Mouse (Mus musculus) testis, adult 2 months (tissue): ENCODE results near the gene 2310011J03Rik. TPM values are rescaled to one million over a fixed set of nuclear protein-coding genes. Genes with fewer than 3 reads are reported as not detected.

ENCODE experiments used
- H3K27ac ChIP-seq: fragments of 200-500 bp; 2 replicates; pipeline ENCODE4 v1.5.1; 2012; ENCODE audit warnings: low read depth, low read length; ENCODE audit not compliant: control insufficient read depth, insufficient read depth
- H3K27me3 ChIP-seq: fragments of 200-500 bp; 2 replicates; pipeline ENCODE4 v1.6.1; 2012; ENCODE audit warnings: mild to moderate bottlenecking, low read length, moderate library complexity; ENCODE audit not compliant: control insufficient read depth, insufficient read depth
- H3K36me3 ChIP-seq: fragments of 200-500 bp; 2 replicates; pipeline ENCODE4 v1.6.1; 2012; ENCODE audit warnings: mild to moderate bottlenecking, low read length; ENCODE audit not compliant: control insufficient read depth, insufficient read depth
- H3K4me1 ChIP-seq: fragments of 200-500 bp; 2 replicates; pipeline ENCODE4 v1.6.1; 2012; ENCODE audit warnings: low read length; ENCODE audit not compliant: control insufficient read depth, insufficient read depth
- H3K4me3 ChIP-seq: fragments of 200-500 bp; 2 replicates; pipeline ENCODE4 v1.5.1; 2012; ENCODE audit warnings: low read depth, mild to moderate bottlenecking, low read length, moderate library complexity, mixed read lengths; ENCODE audit not compliant: control insufficient read depth
- CTCF ChIP-seq: fragments of 200-500 bp; IDR thresholded peaks from 2 replicates; pipeline ENCODE4 v1.5.1; 2012; ENCODE audit warnings: low read depth, mild to moderate bottlenecking, inconsistent platforms, low read length, moderate library complexity; ENCODE audit not compliant: control insufficient read depth, insufficient read depth, insufficient replicate concordance
- POLR2A ChIP-seq: fragments of 200-500 bp; IDR thresholded peaks from 2 replicates; pipeline ENCODE4 v1.6.1; 2012; ENCODE audit warnings: low read depth, mild to moderate bottlenecking, inconsistent platforms, low read length, moderate library complexity; ENCODE audit not compliant: control insufficient read depth
- polyA plus RNA-seq: library from polyadenylated mRNA; depleted of rRNA; stranded (reverse); fragments of >200 nt; gene quantifications from 2 replicates; pipeline ENCODE4 v1.2.3, GENCODE M21; 2012

2310011J03Rik gene
- polyA plus RNA-seq, 1 experiment: 11.3 TPM

DNA sequence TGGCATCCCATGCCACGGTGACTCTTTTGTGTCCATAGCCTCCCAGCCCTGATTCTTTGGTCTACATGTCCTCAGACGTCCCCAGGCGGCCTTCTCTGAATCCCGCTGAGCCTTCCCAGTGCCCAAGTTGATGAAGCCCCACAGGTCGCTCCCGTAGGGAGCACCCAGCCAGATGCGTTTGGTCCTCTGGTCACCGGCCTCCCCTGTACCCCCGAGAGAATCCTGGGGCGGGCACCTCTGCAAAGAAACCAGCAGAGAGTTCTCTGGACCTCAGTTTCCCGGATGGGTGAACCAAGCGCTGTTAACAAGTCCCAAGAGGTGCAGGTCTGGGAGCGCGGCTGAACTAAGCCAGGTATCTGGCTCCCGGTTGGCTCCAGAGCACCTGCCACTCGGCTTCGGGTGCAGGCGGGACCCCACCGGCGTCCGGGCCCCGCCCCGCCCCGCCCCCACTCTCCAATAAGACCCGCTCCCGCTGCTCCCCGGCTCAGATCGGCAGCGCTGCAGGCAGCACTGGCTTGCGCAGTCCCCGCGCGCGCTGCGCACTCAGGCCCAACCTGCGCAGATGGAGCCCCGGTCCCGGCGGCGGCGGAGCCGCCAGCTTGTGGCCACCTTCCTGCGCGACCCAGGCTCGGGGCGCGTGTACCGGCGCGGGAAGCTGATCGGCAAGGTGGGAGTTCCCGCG lies 35.8 kb upstream of the 2310011J03Rik start, which contains the start of gene Plk5:
Plk5 (plus strand) TSS at position 459 of the 682 bp plus-strand sequence.
- no peak within 1 kb of the TSS for H3K27ac ChIP-seq
- peak within 1 kb of the TSS; percentile 54 for H3K4me3 ChIP-seq
- H3K27me3 ChIP-seq: peaks cover 2% of the 10 kb centered on the region; the same call in 1 of the 2 replicates
- TF ChIP-seq CTCF (no peak), POLR2A (no peak)
- no peaks in the 10 kb centered on the region for H3K36me3 ChIP-seq
- H3K4me1 ChIP-seq: peaks cover 19% of the 10 kb centered on the region

DNA sequence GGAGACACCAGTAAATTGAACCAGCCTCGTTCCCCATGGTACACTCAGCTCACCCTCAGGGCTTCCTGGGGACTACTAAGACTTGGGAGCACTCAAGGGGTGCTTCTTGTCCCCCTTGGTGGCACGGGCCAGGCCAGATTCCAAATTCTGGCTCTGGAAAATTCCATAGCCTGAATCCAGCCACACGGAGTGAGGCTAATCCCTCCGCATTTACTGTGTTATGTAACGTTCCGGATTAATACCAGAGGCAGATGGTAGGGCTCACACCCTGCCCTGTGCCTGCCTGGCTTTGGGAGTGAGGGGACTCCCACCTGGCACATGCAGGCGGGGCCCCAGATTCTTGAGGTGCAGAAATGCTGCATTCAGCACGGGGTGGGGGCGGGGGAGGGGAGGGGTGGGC lies 35.1 kb upstream of the 2310011J03Rik start:
- TF ChIP-seq POLR2A (no peak), CTCF (no peak)
- Histone ChIP-seq H3K36me3 (no peaks in the 10 kb centered on the region), H3K4me3 (no peak overlapping the region), H3K27me3 (peaks cover 2% of the 10 kb centered on the region; the same call in 1 of the 2 replicates), H3K4me1 (peaks cover 19% of the 10 kb centered on the region), H3K27ac (no peak overlapping the region)

DNA sequence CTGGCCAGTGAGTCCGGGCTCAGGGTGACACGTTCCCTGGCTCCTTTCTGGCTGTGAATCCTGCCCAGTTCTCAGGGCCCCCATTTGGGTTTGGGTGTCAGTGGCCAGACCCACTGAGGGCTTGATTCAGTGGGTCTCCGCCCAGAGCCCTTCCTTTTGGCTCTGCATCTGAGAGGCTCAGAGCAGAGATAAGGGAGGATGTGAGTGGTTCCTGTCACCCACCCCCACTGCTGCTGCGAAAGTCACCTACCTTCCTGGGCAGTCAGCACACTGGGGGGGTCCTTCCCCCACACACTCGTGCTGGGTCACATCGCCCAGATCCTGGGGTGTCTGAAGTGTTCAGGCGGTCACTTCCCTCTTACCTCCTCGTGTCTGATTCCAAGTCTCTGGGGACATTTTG lies 32.4 kb upstream of the 2310011J03Rik start:
- Histone ChIP-seq H3K27me3 (no peaks in the 10 kb centered on the region), H3K4me3 (no peak overlapping the region), H3K27ac (no peak overlapping the region)

DNA sequence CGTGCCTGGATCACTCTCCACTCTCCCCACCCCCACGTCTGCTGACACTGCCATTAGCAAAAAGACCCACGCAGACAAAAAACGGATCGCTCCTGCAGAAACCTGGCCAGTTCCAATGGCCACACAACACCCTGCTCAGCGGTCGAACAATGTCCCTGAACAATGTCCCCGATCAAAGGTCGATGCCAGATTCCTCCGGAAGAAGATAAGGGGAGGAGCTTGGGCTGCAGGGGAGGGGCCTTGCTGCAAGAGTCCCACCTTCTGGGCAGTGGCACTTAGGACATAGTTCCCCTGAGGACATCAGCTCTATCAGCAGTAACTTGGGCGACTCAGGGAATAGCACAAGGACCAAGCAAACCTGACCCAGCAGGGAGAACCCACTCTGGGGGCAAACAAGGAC lies 31.6 kb upstream of the 2310011J03Rik start:
- Histone ChIP-seq H3K27ac (no peak overlapping the region), H3K27me3 (no peaks in the 10 kb centered on the region), H3K36me3 (no peaks in the 10 kb centered on the region), H3K4me1 (peaks cover 21% of the 10 kb centered on the region), H3K4me3 (no peak overlapping the region)
- no peak for TF ChIP-seq CTCF
- TF ChIP-seq POLR2A: no peak

More for the DNA sequence above, 32.4 kb upstream of the 2310011J03Rik start:
- H3K4me1 ChIP-seq: peaks cover 20% of the 10 kb centered on the region
- H3K36me3 ChIP-seq: no peaks in the 10 kb centered on the region
- TF ChIP-seq POLR2A (no peak), CTCF (no peak)

DNA sequence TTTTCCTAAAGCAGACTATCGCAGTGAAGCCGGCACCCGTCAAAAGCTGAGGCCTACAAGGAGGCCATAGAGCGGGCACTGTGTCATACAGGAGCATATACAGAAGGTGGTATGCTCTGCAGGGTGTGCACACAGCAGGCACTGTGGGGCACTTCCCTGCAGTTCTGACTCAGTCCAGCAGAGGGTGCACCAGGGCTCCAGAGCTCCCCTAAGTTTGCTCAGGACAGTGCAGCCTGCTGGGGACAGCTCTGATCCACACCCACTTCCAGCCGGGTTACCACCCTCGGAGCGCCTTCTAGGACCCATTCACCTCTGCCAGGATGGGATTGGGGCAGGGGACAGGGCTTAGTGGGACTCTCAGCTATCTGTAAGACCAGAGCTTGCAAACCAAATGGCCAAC lies 30.0 kb upstream of the 2310011J03Rik start:
- H3K4me3 ChIP-seq: no peak overlapping the region
- H3K36me3 ChIP-seq: no peaks in the 10 kb centered on the region
- H3K27me3 ChIP-seq: no peaks in the 10 kb centered on the region
- peaks cover 14% of the 10 kb centered on the region for H3K4me1 ChIP-seq
- no peak overlapping the region for H3K27ac ChIP-seq
- TF ChIP-seq CTCF: peak; percentile 93
- no peak for TF ChIP-seq POLR2A

DNA sequence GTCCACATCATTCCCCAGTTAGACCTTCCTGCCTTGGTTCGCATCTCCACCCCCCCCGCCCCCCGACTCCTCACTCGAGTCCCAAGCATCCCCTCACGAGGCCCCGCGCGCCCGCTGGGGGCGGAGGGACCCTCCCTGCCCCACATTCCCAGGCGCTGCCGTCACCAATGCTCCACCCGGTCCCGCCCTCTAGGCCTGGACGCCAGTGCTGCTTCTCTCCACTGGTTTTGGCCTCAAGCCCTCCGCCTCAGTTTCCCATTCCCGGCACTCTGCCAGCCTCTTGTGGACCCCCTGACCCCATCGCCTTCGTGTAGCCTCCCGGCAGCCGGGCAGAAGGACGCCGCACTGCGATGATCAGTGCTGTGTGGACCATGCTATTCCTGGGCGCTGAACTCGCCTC lies 28.6 kb upstream of the 2310011J03Rik start:
- no peaks in the 10 kb centered on the region for H3K27me3 ChIP-seq
- TF ChIP-seq CTCF (no peak), POLR2A (no peak)
- H3K36me3 ChIP-seq: no peaks in the 10 kb centered on the region
- H3K4me3 ChIP-seq: no peak overlapping the region
- no peak overlapping the region for H3K27ac ChIP-seq
- peaks cover 23% of the 10 kb centered on the region for H3K4me1 ChIP-seq

DNA sequence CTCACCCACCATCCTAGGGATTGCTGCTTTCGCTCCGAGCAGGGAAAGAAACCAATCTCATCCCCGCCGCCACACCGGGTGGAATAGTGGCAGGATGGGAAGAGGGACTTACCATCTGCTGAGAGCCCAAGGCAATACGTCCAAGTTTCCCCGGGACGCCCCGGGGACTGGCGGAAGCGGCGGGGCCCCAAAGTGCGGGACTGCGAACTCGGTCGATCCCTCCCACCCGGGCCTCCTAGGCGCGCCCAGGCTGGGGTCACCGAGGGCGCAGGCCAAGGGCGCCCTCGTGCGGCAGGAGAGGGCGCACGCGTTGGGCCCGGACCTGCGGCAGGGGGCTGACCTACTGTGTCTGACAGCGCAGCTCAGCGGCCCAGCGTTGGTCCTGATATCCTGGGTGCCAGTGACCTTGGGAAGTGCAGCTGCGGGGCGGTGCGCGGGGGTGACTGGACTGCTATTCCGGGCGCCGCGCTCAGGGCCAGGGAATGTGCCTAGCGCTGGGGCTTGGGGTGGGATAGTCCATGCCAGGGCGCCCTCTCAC lies 28.0 kb upstream of the 2310011J03Rik start, which contains the start of gene Adamtsl5:
Adamtsl5 (minus strand) TSS at position 169 of the 538 bp plus-strand sequence.
- H3K27ac ChIP-seq: no peak within 1 kb of the TSS
- H3K4me1 ChIP-seq: peaks cover 28% of the 10 kb centered on the region
- H3K27me3 ChIP-seq: no peaks in the 10 kb centered on the region

More for the DNA sequence above, 28.0 kb upstream of the 2310011J03Rik start, which contains the start of gene Adamtsl5:
- Histone ChIP-seq H3K36me3 (no peaks in the 10 kb centered on the region), H3K4me3 (peak within 1 kb of the TSS; percentile 26)
- TF ChIP-seq CTCF (peak; percentile 55), POLR2A (no peak)
